Mouse (Mus musculus) MEL (cell line): ENCODE results near the gene Itgae. TPM values are rescaled to one million over a fixed set of nuclear protein-coding genes. Genes with fewer than 3 reads are reported as not detected.

Experiments used
- DNase-seq: peaks from one replicate; pipeline ENCODE4 v3.0.0; 2011; ENCODE audit warnings: low read depth, low spot score
- H3K27ac ChIP-seq: 2 replicates; pipeline ENCODE4 v1.5.1; 2012; ENCODE audit warnings: low read depth, mild to moderate bottlenecking, control low read depth, low read length, moderate library complexity; ENCODE audit not compliant: control insufficient read depth
- H3K27me3 ChIP-seq, 2 experiments: fragments of 150-350 bp in 1 of 2; sonication (generic) in 1 of 2; 2 replicates each; pipeline ENCODE4 v1.6.1; 2012; ENCODE audit warnings: low read length in 2 of 2, mild to moderate bottlenecking in 2 of 2, improper control_type of control experiment in 1 of 2, moderate library complexity in 1 of 2; ENCODE audit not compliant: insufficient read depth in 2 of 2, control insufficient read depth in 1 of 2
- H3K36me3 ChIP-seq, 2 experiments: 2 replicates each; pipeline ENCODE4 v1.6.1; 2012 to 2014; ENCODE audit warnings: low read length in 2 of 2, improper control_type of control experiment in 1 of 2, inconsistent platforms in 1 of 2, mild to moderate bottlenecking in 1 of 2; ENCODE audit not compliant: insufficient read depth in 2 of 2, control insufficient read depth in 1 of 2
- H3K4me1 ChIP-seq, 2 experiments: fragments of 150-350 bp in 1 of 2; sonication (generic) in 1 of 2; 2 replicates each; pipeline ENCODE4 v1.6.1; 2012; ENCODE audit warnings: low read length in 2 of 2, improper control_type of control experiment in 1 of 2, mild to moderate bottlenecking in 1 of 2; ENCODE audit not compliant: insufficient read depth in 2 of 2, control insufficient read depth in 1 of 2
- H3K4me3 ChIP-seq, 2 experiments: fragments of 150-350 bp in 1 of 2; sonication (generic) in 1 of 2; 2 replicates each; pipeline ENCODE4 v1.5.1; 2012; ENCODE audit warnings: low read depth in 2 of 2, low read length in 2 of 2, mild to moderate bottlenecking in 2 of 2, moderate library complexity in 2 of 2, control low read depth in 1 of 2, improper control_type of control experiment in 1 of 2; ENCODE audit not compliant: control insufficient read depth in 1 of 2, insufficient read depth in 1 of 2
- H3K79me2 ChIP-seq: 2 replicates; pipeline ENCODE4 v1.6.1; 2012; ENCODE audit warnings: mild to moderate bottlenecking, low read length, moderate library complexity; ENCODE audit not compliant: control insufficient read depth, poor library complexity, insufficient read depth
- H3K9ac ChIP-seq: 2 replicates; pipeline ENCODE4 v1.6.1; 2012; ENCODE audit warnings: low read depth, mild to moderate bottlenecking, control low read depth, low read length, moderate library complexity; ENCODE audit not compliant: control insufficient read depth, poor library complexity, severe bottlenecking
- H3K9me3 ChIP-seq: fragments of 150-350 bp; sonication (generic); replicated peaks from 2 replicates; pipeline ENCODE4 v1.6.1; 2012; ENCODE audit warnings: mild to moderate bottlenecking, low read length, improper control_type of control experiment, moderate library complexity; ENCODE audit not compliant: insufficient read depth
- CHD1 ChIP-seq: IDR thresholded peaks from 2 replicates; pipeline ENCODE4 v1.6.1; 2012; ENCODE audit warnings: low read depth, mild to moderate bottlenecking, inconsistent platforms, low read length, improper control_type of control experiment
- CHD2 ChIP-seq: IDR thresholded peaks from 2 replicates; pipeline ENCODE4 v1.6.1; 2011; ENCODE audit warnings: low read length, improper control_type of control experiment
- CTCF ChIP-seq, 3 experiments: IDR thresholded peaks in 2 of 3; conservative IDR thresholded peaks in 1 of 3; 2 replicates each; pipeline ENCODE4 v1.5.1; 2011 to 2012; ENCODE audit warnings: low read length in 3 of 3, low read depth in 2 of 3, mild to moderate bottlenecking in 2 of 3, improper control_type of control experiment in 1 of 3, inconsistent platforms in 1 of 3, mixed read lengths in 1 of 3, moderate library complexity in 1 of 3; ENCODE audit not compliant: control insufficient read depth in 1 of 3, insufficient read depth in 1 of 3, poor library complexity in 1 of 3, severe bottlenecking in 1 of 3
- E2F4 ChIP-seq: IDR thresholded peaks from 2 replicates; pipeline ENCODE4 v1.6.1; 2011; ENCODE audit warnings: low read depth, low read length, improper control_type of control experiment, borderline replicate concordance
- ELF1 ChIP-seq: IDR thresholded peaks from 2 replicates; pipeline ENCODE4 v1.6.1; 2014; ENCODE audit warnings: low read depth, mild to moderate bottlenecking, inconsistent platforms, low read length, improper control_type of control experiment, moderate library complexity
- EP300 ChIP-seq, 2 experiments: IDR thresholded peaks; 2 replicates each; pipeline ENCODE4 v1.6.1; 2011; ENCODE audit warnings: improper control_type of control experiment in 2 of 2, low read length in 2 of 2, low read depth in 1 of 2, mild to moderate bottlenecking in 1 of 2
- ETS1 ChIP-seq: IDR thresholded peaks from 2 replicates; pipeline ENCODE4 v1.6.1; 2012; ENCODE audit warnings: low read depth, mild to moderate bottlenecking, inconsistent platforms, low read length, improper control_type of control experiment, moderate library complexity
- JUND ChIP-seq: IDR thresholded peaks from 2 replicates; pipeline ENCODE4 v1.6.1; 2011; ENCODE audit warnings: low read depth, mild to moderate bottlenecking, improper control_type of control experiment, low read length
- KAT2A ChIP-seq: conservative IDR thresholded peaks from 2 replicates; pipeline ENCODE4 v1.6.1; 2012; ENCODE audit warnings: low read depth, low read length, improper control_type of control experiment, inconsistent platforms
- MAFK ChIP-seq: IDR thresholded peaks from 2 replicates; pipeline ENCODE4 v1.6.1; 2011; ENCODE audit warnings: low read depth, mild to moderate bottlenecking, low read length, improper control_type of control experiment, borderline replicate concordance
- MAX ChIP-seq: IDR thresholded peaks from 2 replicates; pipeline ENCODE4 v1.6.1; 2011; ENCODE audit warnings: low read length, improper control_type of control experiment
- MAZ ChIP-seq: IDR thresholded peaks from 2 replicates; pipeline ENCODE4 v1.6.1; 2012; ENCODE audit warnings: low read depth, mild to moderate bottlenecking, inconsistent platforms, low read length, improper control_type of control experiment
- MEF2A ChIP-seq: IDR thresholded peaks from 2 replicates; pipeline ENCODE4 v1.6.1; 2014; ENCODE audit warnings: low read depth, mild to moderate bottlenecking, inconsistent platforms, low read length, improper control_type of control experiment; ENCODE audit not compliant: poor library complexity, insufficient replicate concordance, severe bottlenecking; ENCODE audit errors: extremely low read depth
- MYC ChIP-seq: IDR thresholded peaks from 2 replicates; pipeline ENCODE4 v1.6.1; 2011; ENCODE audit warnings: low read depth, mild to moderate bottlenecking, low read length, improper control_type of control experiment, moderate library complexity
- NELFE ChIP-seq: IDR thresholded peaks from 2 replicates; pipeline ENCODE4 v1.6.1; 2011; ENCODE audit warnings: low read depth, low read length, improper control_type of control experiment
- POLR2A ChIP-seq, 2 experiments: IDR thresholded peaks; 2 replicates each; pipeline ENCODE4 v1.6.1; 2011 to 2012; ENCODE audit warnings: low read length in 2 of 2, mild to moderate bottlenecking in 2 of 2, control low read depth in 1 of 2, improper control_type of control experiment in 1 of 2, low read depth in 1 of 2, moderate library complexity in 1 of 2; ENCODE audit not compliant: control insufficient read depth in 1 of 2, insufficient read depth in 1 of 2, poor library complexity in 1 of 2
- POLR2AphosphoS2 ChIP-seq: IDR thresholded peaks from 2 replicates; pipeline ENCODE4 v1.6.1; 2011; ENCODE audit warnings: low read length, improper control_type of control experiment
- POLR2AphosphoS5 ChIP-seq: IDR thresholded peaks from 2 replicates; pipeline ENCODE4 v1.6.1; 2012; ENCODE audit warnings: low read depth, borderline replicate concordance, mild to moderate bottlenecking, inconsistent platforms, low read length, moderate library complexity, mixed read lengths
- SIN3A ChIP-seq: IDR thresholded peaks from 2 replicates; pipeline ENCODE4 v1.6.1; 2012; ENCODE audit warnings: low read length, improper control_type of control experiment, inconsistent platforms
- SMC3 ChIP-seq: IDR thresholded peaks from 2 replicates; pipeline ENCODE4 v1.6.1; 2011; ENCODE audit warnings: low read depth, low read length, improper control_type of control experiment
- TBP ChIP-seq: IDR thresholded peaks from 2 replicates; pipeline ENCODE4 v1.8.0; 2011; ENCODE audit warnings: low read depth, low read length, improper control_type of control experiment
- TCF12 ChIP-seq: IDR thresholded peaks from 2 replicates; pipeline ENCODE4 v1.6.1; 2014; ENCODE audit warnings: low read depth, mild to moderate bottlenecking, inconsistent platforms, low read length, improper control_type of control experiment, moderate library complexity
- UBTF ChIP-seq: IDR thresholded peaks from 2 replicates; pipeline ENCODE4 v1.6.1; 2012; ENCODE audit warnings: low read depth, mild to moderate bottlenecking, inconsistent platforms, low read length, improper control_type of control experiment, moderate library complexity, borderline replicate concordance; ENCODE audit not compliant: insufficient read depth
- USF1 ChIP-seq: IDR thresholded peaks from 2 replicates; pipeline ENCODE4 v1.6.1; 2014; ENCODE audit warnings: low read depth, mild to moderate bottlenecking, inconsistent platforms, low read length, improper control_type of control experiment, moderate library complexity
- USF2 ChIP-seq, 2 experiments: IDR thresholded peaks; 2 replicates each; pipeline ENCODE4 v1.6.1; 2011 to 2012; ENCODE audit warnings: improper control_type of control experiment in 2 of 2, low read length in 2 of 2, borderline replicate concordance in 1 of 2, inconsistent platforms in 1 of 2, low read depth in 1 of 2, mild to moderate bottlenecking in 1 of 2; ENCODE audit not compliant: insufficient read depth in 1 of 2
- ZC3H11A ChIP-seq: IDR thresholded peaks from 2 replicates; pipeline ENCODE4 v1.6.1; 2012; ENCODE audit warnings: low read depth, mild to moderate bottlenecking, inconsistent platforms, low read length, improper control_type of control experiment
- ZKSCAN1 ChIP-seq: IDR thresholded peaks from 2 replicates; pipeline ENCODE4 v1.6.1; 2012; ENCODE audit warnings: low read depth, mild to moderate bottlenecking, inconsistent platforms, low read length, improper control_type of control experiment, moderate library complexity
- ZMIZ1 ChIP-seq: IDR thresholded peaks from 2 replicates; pipeline ENCODE4 v1.6.1; 2012; ENCODE audit warnings: low read depth, mild to moderate bottlenecking, inconsistent platforms, low read length, improper control_type of control experiment, moderate library complexity
- polyA plus RNA-seq, 2 experiments: library from polyadenylated mRNA; stranded (reverse) in 1 of 2; unstranded in 1 of 2; fragments of >175 nt in 1 of 2; fragments of >200 nt in 1 of 2; gene quantifications; 2 replicates each; pipeline versions ENCODE4 v1.2.1 to v1.2.4; 2012; ENCODE audit warnings: low replicate concordance in 2 of 2, low read depth in 1 of 2; ENCODE audit not compliant: insufficient read length in 2 of 2, insufficient read depth in 1 of 2, missing spikeins in 1 of 2
- total RNA-seq: library from RNA; depleted of rRNA; stranded (reverse); fragments of 300-350 nt; gene quantifications from 2 replicates; pipeline ENCODE4 v1.2.3, GENCODE M21; 2012

The Itgae gene
- total and polyA plus RNA-seq, 3 experiments = 0.04 to 0.22 TPM; not detected in 1

DNA sequence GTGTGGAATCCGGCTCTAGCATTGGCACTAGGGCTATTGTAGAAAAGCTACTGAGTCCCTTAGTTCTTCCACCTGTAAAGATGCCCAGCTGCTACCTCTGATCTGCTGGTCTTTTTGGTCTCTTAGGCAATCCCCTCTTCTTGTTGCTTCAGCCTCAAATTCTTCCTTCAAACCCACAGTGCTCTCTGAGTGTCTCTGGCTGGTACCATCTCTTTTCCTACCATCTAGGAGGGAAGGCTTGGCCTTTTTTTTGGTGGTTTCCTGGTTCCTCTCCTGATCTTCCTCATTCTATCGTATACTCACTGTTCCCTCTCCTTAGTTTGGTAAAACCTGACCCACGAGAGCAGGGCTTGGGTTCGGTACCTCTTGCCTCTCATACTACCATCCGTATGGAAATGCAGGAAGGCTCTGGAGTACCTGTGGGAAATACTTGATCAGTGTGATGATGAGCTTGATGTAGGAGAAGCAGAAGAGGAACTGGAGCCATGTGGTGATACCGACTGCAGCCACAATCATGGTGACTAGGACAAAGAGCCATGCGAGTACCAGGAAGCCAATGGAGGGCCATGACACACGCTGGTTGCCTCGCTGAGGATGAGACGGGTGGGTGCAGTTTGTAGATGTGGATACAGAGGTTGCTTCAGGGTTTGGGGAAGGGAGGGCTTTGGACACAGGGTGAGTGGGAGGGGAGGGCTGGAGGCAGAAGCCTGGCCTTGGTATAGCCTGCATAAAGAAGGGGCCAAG, 95.7 kb downstream of the Itgae start:
- no peak for DNase-seq
- no peak overlapping the region for H3K4me3 ChIP-seq
- TF ChIP-seq USF2 (IDR thresholded peaks at IDR 0.05; ENCODE audit: borderline replicate concordance in 1 of 2, insufficient read depth in 1 of 2, low read depth in 1 of 2, low read length in 2 of 2) (no peak), TBP (no peak), UBTF (no peak), SIN3A (no peak), ETS1 (no peak), MAFK (no peak), CTCF (IDR thresholded peaks at IDR 0.05 in 2 of 3, conservative IDR thresholded peaks at IDR 0.05 in 1 of 3; ENCODE audit: control insufficient read depth in 1 of 3, insufficient read depth in 1 of 3, low read depth in 2 of 3, low read length in 3 of 3, poor library complexity in 1 of 3, severe bottlenecking in 1 of 3) (no peak), JUND (no peak), POLR2A (IDR thresholded peaks at IDR 0.05; ENCODE audit: control insufficient read depth in 1 of 2, insufficient read depth in 1 of 2, low read depth in 1 of 2, low read length in 2 of 2, poor library complexity in 1 of 2) (no peak), ZC3H11A (no peak), MYC (no peak), KAT2A (no peak), ELF1 (no peak), MEF2A (no peak), NELFE (no peak), CHD1 (no peak), POLR2AphosphoS2 (no peak), CHD2 (no peak), TCF12 (no peak)
- H3K79me2 ChIP-seq = no peaks in the 10 kb centered on the region
- no peak overlapping the region for H3K27ac ChIP-seq
- H3K4me1 ChIP-seq = no peaks in the 10 kb centered on the region
- H3K9me3 ChIP-seq = no peaks in the 10 kb centered on the region
- no peaks in the 10 kb centered on the region for H3K27me3 ChIP-seq
- no peaks in the 10 kb centered on the region for H3K36me3 ChIP-seq
- H3K9ac ChIP-seq = no peak overlapping the region

GRCm38 (mm10) chr11:73187231-73187630, 96.8 kb downstream of the Itgae start:
- Histone ChIP-seq H3K9ac (no peak overlapping the region), H3K4me3 (no peak overlapping the region), H3K4me1 (no peaks in the 10 kb centered on the region), H3K36me3 (no peaks in the 10 kb centered on the region), H3K27ac (no peak overlapping the region), H3K9me3 (no peaks in the 10 kb centered on the region), H3K27me3 (no peaks in the 10 kb centered on the region), H3K79me2 (no peaks in the 10 kb centered on the region)
- TF ChIP-seq USF1 (no peak), MAFK (no peak), ZMIZ1 (no peak), MAZ (no peak), POLR2AphosphoS2 (no peak), POLR2AphosphoS5 (no peak), JUND (no peak), MYC (no peak), EP300 (IDR thresholded peaks at IDR 0.05; ENCODE audit: low read depth in 1 of 2, low read length in 2 of 2) (no peak), E2F4 (no peak), MEF2A (no peak), MAX (no peak), ZKSCAN1 (no peak), SMC3 (no peak)
- no peak for DNase-seq
